Mouse (Mus musculus) CH12.LX (cell line): ENCODE measurements around the gene Tbcel. TPM values are rescaled to one million over a fixed set of nuclear protein-coding genes. Genes with fewer than 3 reads are reported as not detected.

Experiments
- DNase-seq: peaks from one replicate; pipeline ENCODE4 v3.0.0-alpha.2; 2013; ENCODE audit errors: extremely low read depth
- H3K27ac ChIP-seq: 2 replicates; pipeline ENCODE4 v1.5.1; 2012; ENCODE audit warnings: low read depth, mild to moderate bottlenecking, control low read depth, moderate library complexity; ENCODE audit not compliant: insufficient read depth
- H3K27me3 ChIP-seq: replicated peaks from 2 replicates; pipeline ENCODE3; 2012; ENCODE audit warnings: inconsistent platforms
- H3K36me3 ChIP-seq, 2 experiments: replicated peaks in 1 of 2; 2 replicates each; pipeline versions ENCODE3 to v1.6.1; 2012; ENCODE audit warnings: inconsistent platforms in 1 of 2, low read length in 1 of 2, mild to moderate bottlenecking in 1 of 2, mixed read lengths in 1 of 2, moderate library complexity in 1 of 2; ENCODE audit not compliant: control insufficient read depth in 1 of 2, insufficient read depth in 1 of 2
- H3K4me1 ChIP-seq, 2 experiments: 2 replicates each; pipeline ENCODE4 v1.6.1; 2012; ENCODE audit warnings: inconsistent platforms in 1 of 2, moderate library complexity in 1 of 2; ENCODE audit not compliant: insufficient read depth in 2 of 2, control insufficient read depth in 1 of 2
- H3K4me2 ChIP-seq: 2 replicates; pipeline ENCODE4 v1.6.1; 2012; ENCODE audit warnings: low read depth, mild to moderate bottlenecking, control low read depth; ENCODE audit not compliant: poor library complexity, insufficient read depth, severe bottlenecking
- H3K4me3 ChIP-seq, 3 experiments: fragments of 150-350 bp in 1 of 3; sonication (generic) in 1 of 3; replicated peaks in 1 of 3; 2 replicates each; pipeline versions ENCODE3 to v1.5.1; 2011 to 2012; ENCODE audit warnings: low read depth in 2 of 3, low read length in 2 of 3, mild to moderate bottlenecking in 2 of 3, moderate library complexity in 2 of 3, control low read depth in 1 of 3, improper control_type of control experiment in 1 of 3, inconsistent platforms in 1 of 3, mixed read lengths in 1 of 3; ENCODE audit not compliant: poor library complexity in 1 of 3
- H3K79me2 ChIP-seq: replicated peaks from 2 replicates; pipeline ENCODE4 v1.6.1; 2012; ENCODE audit warnings: mild to moderate bottlenecking, moderate library complexity; ENCODE audit not compliant: control insufficient read depth, poor library complexity, insufficient read depth, severe bottlenecking; ENCODE audit errors: extremely low read depth
- H3K9ac ChIP-seq: 2 replicates; pipeline ENCODE4 v1.6.1; 2012; ENCODE audit warnings: low read depth, mild to moderate bottlenecking, control low read depth, moderate library complexity; ENCODE audit not compliant: insufficient read depth
- H3K9me3 ChIP-seq: replicated peaks from 2 replicates; pipeline ENCODE3; 2012; ENCODE audit warnings: low read length, inconsistent platforms, mixed read lengths
- BHLHE40 ChIP-seq: IDR thresholded peaks from 2 replicates; pipeline ENCODE4 v1.6.1; 2011; ENCODE audit warnings: mild to moderate bottlenecking, low read depth, low read length, improper control_type of control experiment
- CHD1 ChIP-seq: IDR thresholded peaks from 2 replicates; pipeline ENCODE4 v1.6.1; 2012; ENCODE audit warnings: low read depth, low read length, improper control_type of control experiment, inconsistent platforms
- ELF1 ChIP-seq: IDR thresholded peaks from 2 replicates; pipeline ENCODE4 v1.6.1; 2014; ENCODE audit warnings: low read depth, mild to moderate bottlenecking, inconsistent platforms, low read length, improper control_type of control experiment
- EP300 ChIP-seq: IDR thresholded peaks from 2 replicates; pipeline ENCODE4 v1.6.1; 2011; ENCODE audit warnings: low read length, improper control_type of control experiment
- MEF2A ChIP-seq: IDR thresholded peaks from 2 replicates; pipeline ENCODE4 v1.6.1; 2014; ENCODE audit warnings: low read depth, mild to moderate bottlenecking, inconsistent platforms, low read length, improper control_type of control experiment, borderline replicate concordance
- MYC ChIP-seq: IDR thresholded peaks from 2 replicates; pipeline ENCODE4 v1.6.1; 2011; ENCODE audit warnings: low read depth, mild to moderate bottlenecking, improper control_type of control experiment, low read length
- PAX5 ChIP-seq: IDR thresholded peaks from 2 replicates; pipeline ENCODE4 v1.6.1; 2012; ENCODE audit warnings: low read length, inconsistent platforms, mixed read lengths
- SMC3 ChIP-seq: IDR thresholded peaks from 2 replicates; pipeline ENCODE4 v1.6.1; 2011; ENCODE audit warnings: low read depth, low read length, improper control_type of control experiment
- UBTF ChIP-seq: IDR thresholded peaks from 2 replicates; pipeline ENCODE4 v1.6.1; 2012; ENCODE audit warnings: low read depth, mild to moderate bottlenecking, inconsistent platforms, low read length, improper control_type of control experiment, moderate library complexity
- USF1 ChIP-seq: IDR thresholded peaks from 2 replicates; pipeline ENCODE4 v1.6.1; 2014; ENCODE audit warnings: low read depth, mild to moderate bottlenecking, inconsistent platforms, low read length, improper control_type of control experiment
- ZKSCAN1 ChIP-seq: IDR thresholded peaks from 2 replicates; pipeline ENCODE4 v1.6.1; 2012; ENCODE audit warnings: low read depth, inconsistent platforms, low read length, improper control_type of control experiment, borderline replicate concordance
- dilution Hi-C: fragments of 300-500 bp; cut with MboI; formaldehyde crosslinking; loops from 2 replicates; pipeline ENCODE4 v1.14.3; 2020; ENCODE audit warnings: low sequenced_read_pairs; ENCODE audit not compliant: extremely low pct_unique_long_range_greater_than_20kb, extremely low pct_ligation_motif_present
- in situ Hi-C: fragments of 300-500 bp; cut with MboI; formaldehyde crosslinking; loops from 3 replicates; pipeline ENCODE4 v1.14.3; 2019; ENCODE audit warnings: low sequenced_read_pairs, low pct_ligation_motif_present, low pct_unique_long_range_greater_than_20kb, mixed read lengths
- polyA plus RNA-seq: library from polyadenylated mRNA; unstranded; fragments of >175 nt; gene quantifications from 2 replicates; pipeline ENCODE4 v1.2.1, GENCODE M21; 2012; ENCODE audit warnings: low read depth; ENCODE audit not compliant: insufficient read length
- total RNA-seq, 2 experiments: library from RNA; depleted of rRNA; stranded (reverse); fragments of 300-350 nt in 1 of 2; fragments of >200 nt in 1 of 2; gene quantifications; 2 replicates each; pipeline ENCODE4 v1.2.3; 2012 to 2014

Gene Tbcel
- total and polyA plus RNA-seq, 3 experiments: 5.3 to 10.0 (median 5.9) TPM

GRCm38 (mm10) chr9:42428060-42428924, 79.3 kb downstream of the Tbcel start:
- no peak for TF ChIP-seq UBTF
- no peak for TF ChIP-seq PAX5
- dilution Hi-C loops (no loop called here), in situ Hi-C loops (no loop called here)
- Histone ChIP-seq H3K4me3 (no peak overlapping the region), H3K4me2 (no peak overlapping the region), H3K9ac (no peak overlapping the region), H3K27ac (no peak overlapping the region), H3K36me3 (peaks cover 18 to 68% of the 10 kb centered on the region in 2 experiments), H3K79me2 (no peaks in the 10 kb centered on the region), H3K4me1 (peaks cover 0 to 8% of the 10 kb centered on the region in 2 experiments; a peak in 1 of 4 replicates), H3K9me3 (no peaks in the 10 kb centered on the region), H3K27me3 (no peaks in the 10 kb centered on the region)
- DNase-seq: peak; percentile 13

- no peaks in the 10 kb centered on the region for H3K79me2 ChIP-seq
- no peaks in the 10 kb centered on the region for H3K27me3 ChIP-seq
- H3K36me3 ChIP-seq: peaks cover 28 to 71% of the 10 kb centered on the region in 2 experiments
- dilution Hi-C loops: no loop called here
- DNase-seq: no peak
- no peaks in the 10 kb centered on the region for H3K9me3 ChIP-seq
- peaks cover 0 to 8% of the 10 kb centered on the region in 2 experiments; a peak in 1 of 4 replicates for H3K4me1 ChIP-seq
- no peak overlapping the region for H3K9ac ChIP-seq
- no peak overlapping the region for H3K4me2 ChIP-seq
- no peak overlapping the region for H3K27ac ChIP-seq
- no peak overlapping the region for H3K4me3 ChIP-seq
- TF ChIP-seq ELF1 (no peak), ZKSCAN1 (no peak), CHD1 (no peak), USF1 (no peak), SMC3 (no peak), EP300 (no peak), MEF2A (no peak), UBTF (no peak), MYC (no peak), BHLHE40 (no peak)
- in situ Hi-C loops: no loop called here
Measured at GRCm38 (mm10) chr9:42426661-42427358, 80.8 kb downstream of the Tbcel start.
